Mouse (Mus musculus) heart, embryonic 14.5 days (tissue): Measurements from ENCODE around the gene Zfyve27. TPM values are rescaled to one million over a fixed set of nuclear protein-coding genes. Genes with fewer than 3 reads are reported as not detected.

ENCODE experiments used
- ATAC-seq: fragments of 200-750 bp; cut with Nextera tagmentation; 2 replicates; pipeline ENCODE4 v1.8.0; 2017; ENCODE audit warnings: low read depth, moderate TSS enrichment; ENCODE audit not compliant: insufficient number of reproducible peaks, insufficient read depth, low FRiP score
- H3K27ac ChIP-seq, 2 experiments: fragments of 200-500 bp in 1 of 2; fragments of 300-500 bp in 1 of 2; sonication (generic) in 1 of 2; replicated peaks in 1 of 2; 2 replicates each; pipeline ENCODE4 v1.5.1; 2012 to 2014; ENCODE audit warnings: low read depth in 2 of 2, low read length in 2 of 2, control low read depth in 1 of 2, mild to moderate bottlenecking in 1 of 2, mixed read lengths in 1 of 2; ENCODE audit not compliant: control insufficient read depth in 1 of 2, insufficient read depth in 1 of 2
- H3K27me3 ChIP-seq: fragments of 300-500 bp; sonication (generic); 2 replicates; pipeline ENCODE4 v1.6.1; 2014; ENCODE audit warnings: mild to moderate bottlenecking, low read length, control low read depth; ENCODE audit not compliant: control insufficient read depth, insufficient read depth
- H3K36me3 ChIP-seq: fragments of 300-500 bp; sonication (generic); 2 replicates; pipeline ENCODE4 v1.6.1; 2014; ENCODE audit warnings: mild to moderate bottlenecking, control low read depth, low read length, mixed read lengths; ENCODE audit not compliant: control insufficient read depth, insufficient read depth
- H3K4me1 ChIP-seq, 2 experiments: fragments of 200-500 bp in 1 of 2; fragments of 300-500 bp in 1 of 2; sonication (generic) in 1 of 2; 2 replicates each; pipeline ENCODE4 v1.6.1; 2012 to 2014; ENCODE audit warnings: low read length in 2 of 2, control low read depth in 1 of 2, mixed read lengths in 1 of 2; ENCODE audit not compliant: control insufficient read depth in 2 of 2, insufficient read depth in 2 of 2
- H3K4me2 ChIP-seq: fragments of 300-500 bp; sonication (generic); 2 replicates; pipeline ENCODE4 v1.6.1; 2014; ENCODE audit warnings: mild to moderate bottlenecking, low read length
- H3K4me3 ChIP-seq, 2 experiments: fragments of 200-500 bp in 1 of 2; fragments of 300-500 bp in 1 of 2; sonication (generic) in 1 of 2; 2 replicates each; pipeline ENCODE4 v1.5.1; 2012 to 2014; ENCODE audit warnings: low read length in 2 of 2, mild to moderate bottlenecking in 2 of 2, control low read depth in 1 of 2, low read depth in 1 of 2, moderate library complexity in 1 of 2; ENCODE audit not compliant: control insufficient read depth in 1 of 2, insufficient read depth in 1 of 2
- H3K9ac ChIP-seq: fragments of 300-500 bp; sonication (generic); 2 replicates; pipeline ENCODE4 v1.6.1; 2014; ENCODE audit warnings: mild to moderate bottlenecking, low read length
- H3K9me3 ChIP-seq: fragments of 300-500 bp; sonication (generic); 2 replicates; pipeline ENCODE4 v1.6.1; 2016; ENCODE audit warnings: low read length, control low read depth; ENCODE audit not compliant: control insufficient read depth
- WGBS: fragments of 180-500 bp; shearing (Covaris S2); extraction: QIAGEN DNeasy Blood & Tissue Kit; methylation state at CpG from one replicate; pipeline ENCODE4 v1.1.7; 2014; 5-methylcytosine and 5-hydroxymethylcytosine counted together
- polyA plus RNA-seq: library from polyadenylated mRNA; unstranded; fragments of >200 nt; fragmentation: Nextera tagmentation; extraction: Ambion mirVana; gene quantifications from 2 replicates; pipeline ENCODE4 v1.2.1, GENCODE M21; 2014

Zfyve27 gene
- polyA plus RNA-seq, 1 experiment from 2014 or later, result 15.7 TPM

DNA sequence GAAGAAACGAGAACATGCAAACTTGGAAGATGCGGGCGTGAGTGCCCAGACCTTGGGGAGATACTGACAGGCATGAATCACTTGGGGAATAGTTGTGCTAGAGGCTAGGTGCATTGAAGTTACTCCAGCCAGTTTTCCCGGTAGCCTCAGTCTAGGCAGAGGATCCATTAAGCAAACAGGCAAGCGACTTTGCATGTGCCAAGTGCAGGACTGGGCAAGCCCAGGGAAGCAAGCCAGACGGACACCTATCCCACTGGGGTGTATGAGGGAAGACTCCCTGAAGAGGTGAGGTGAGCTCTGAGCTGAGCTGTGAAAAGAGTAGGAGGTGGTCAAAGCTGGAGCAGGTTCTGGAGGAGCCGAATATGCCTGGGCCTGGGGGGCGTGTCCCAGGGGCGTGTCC lies 3.7 kb downstream of the Zfyve27 start:
- no peak overlapping the region for H3K9ac ChIP-seq
- 59% methylated on average over 9 of the region's 9 CpGs for WGBS
- no peak for ATAC-seq

DNA sequence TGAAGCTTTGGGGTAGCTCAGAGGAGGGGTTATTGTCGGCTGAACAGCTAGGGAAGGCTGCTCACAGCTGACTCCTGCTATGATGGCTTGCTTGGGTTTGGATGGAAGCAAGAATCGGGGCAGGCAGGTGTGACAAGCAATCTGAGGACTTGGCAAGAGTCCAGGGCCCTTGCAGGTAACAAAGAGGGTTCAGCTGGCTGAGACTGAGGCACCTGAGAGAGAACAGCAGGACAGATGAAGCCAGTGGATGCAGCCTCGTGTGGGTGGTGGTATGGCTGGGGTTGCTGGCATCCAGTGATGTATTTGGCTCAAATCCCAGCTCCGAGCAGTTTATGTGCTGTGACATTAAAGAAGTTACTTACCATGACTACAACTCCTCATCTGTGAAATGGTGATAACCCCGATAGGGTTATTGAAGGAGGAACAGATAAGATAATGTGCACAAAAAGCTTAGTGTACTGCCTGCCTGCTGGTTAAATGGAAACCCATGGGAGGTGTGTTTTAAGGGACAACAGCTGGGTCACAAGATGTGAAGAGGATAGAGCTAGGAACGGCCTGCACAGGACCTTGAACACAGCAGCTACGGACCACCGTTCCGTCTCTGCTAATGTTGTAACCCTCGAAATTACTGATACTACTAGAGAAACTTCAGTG lies 5.7 kb downstream of the Zfyve27 start:
- peak overlapping the region; percentile 95; the same call in 1 of the 2 replicates for H3K4me2 ChIP-seq
- H3K9ac ChIP-seq, result no peak overlapping the region; the same call in 1 of the 2 replicates
- no peaks in the 10 kb centered on the region for H3K9me3 ChIP-seq
- H3K27ac ChIP-seq, result no peak overlapping the region
- H3K27me3 ChIP-seq, result peaks cover 8% of the 10 kb centered on the region; the same call in 1 of the 2 replicates
- WGBS, result 46% methylated on average over 10 of the region's 10 CpGs
- no peak for ATAC-seq
- H3K36me3 ChIP-seq, result no peaks in the 10 kb centered on the region
- peaks cover 4 to 18% of the 10 kb centered on the region in 2 experiments for H3K4me1 ChIP-seq
- H3K4me3 ChIP-seq, result 0 out of 4 replicates have a peak overlapping the region, but pooled peaks of 1 of the 2 experiments have one; percentile 90

More for the DNA sequence above, 3.7 kb downstream of the Zfyve27 start:
- H3K27ac ChIP-seq, result no peak overlapping the region
- peaks cover 8% of the 10 kb centered on the region; the same call in 1 of the 2 replicates for H3K27me3 ChIP-seq
- no peaks in the 10 kb centered on the region for H3K36me3 ChIP-seq
- H3K4me2 ChIP-seq, result no peak overlapping the region
- no peaks in the 10 kb centered on the region for H3K9me3 ChIP-seq
- peaks cover 4 to 18% of the 10 kb centered on the region in 2 experiments for H3K4me1 ChIP-seq
- H3K4me3 ChIP-seq, result no peak overlapping the region

DNA sequence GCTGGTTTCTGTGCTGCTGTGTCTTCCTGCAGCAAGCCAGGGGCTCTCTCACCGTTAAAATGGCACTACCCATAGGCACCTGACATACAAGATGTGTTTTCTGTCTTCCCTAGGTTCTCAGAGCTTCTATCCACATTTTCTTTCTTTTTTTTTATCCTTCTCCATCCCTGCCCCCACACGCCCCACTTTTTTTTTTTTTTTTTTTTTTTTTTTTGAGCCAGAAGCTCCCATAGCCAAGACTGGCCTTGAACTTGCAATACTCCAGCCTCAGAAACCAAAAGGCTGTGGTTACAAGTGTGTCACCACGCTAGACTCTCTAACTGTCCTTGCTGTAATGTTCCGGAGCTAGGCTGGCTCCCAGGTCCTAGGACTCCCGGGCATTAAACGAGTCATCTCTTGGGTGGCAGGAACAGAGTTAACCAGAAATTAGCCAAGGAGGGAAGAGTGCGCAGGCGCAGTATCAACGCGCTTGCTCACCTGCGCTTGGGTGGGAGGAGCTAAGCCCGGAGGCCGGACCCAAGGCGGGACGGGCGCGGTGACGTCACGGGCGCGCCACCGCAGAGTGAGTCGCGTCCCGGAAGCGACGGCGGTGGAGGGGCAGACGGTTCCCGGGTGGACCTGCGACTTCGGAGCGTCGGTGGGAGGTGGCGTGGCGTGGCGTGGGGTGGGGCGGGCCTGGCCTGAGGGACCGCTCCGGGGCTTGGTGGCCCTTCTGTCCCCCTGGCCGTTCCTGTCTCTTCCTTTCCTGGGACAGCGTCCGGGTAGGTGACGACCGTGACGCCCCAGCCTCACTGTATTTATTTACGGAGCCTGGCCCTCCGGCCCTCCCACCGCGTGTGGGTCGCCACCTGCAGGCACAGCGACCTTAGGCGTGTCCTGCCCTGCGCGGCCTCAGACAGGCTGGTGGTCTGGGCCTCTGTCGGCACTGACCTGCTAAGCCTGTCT lies 6.5 kb downstream of the Zfyve27 start:
- WGBS, result 1% methylated on average over 51 of the region's 56 CpGs
- peak; percentile 91 for ATAC-seq
- Histone ChIP-seq H3K4me3 (peak overlapping the region; percentile 63 to 90), H3K4me1 (peaks cover 4 to 18% of the 10 kb centered on the region in 2 experiments), H3K27ac (peak overlapping the region in 1 of 2 experiments; percentile 57; a peak in 1 of 4 replicates), H3K9me3 (no peaks in the 10 kb centered on the region), H3K27me3 (peaks cover 6% of the 10 kb centered on the region; the same call in 1 of the 2 replicates), H3K36me3 (no peaks in the 10 kb centered on the region), H3K4me2 (peak overlapping the region; percentile 95), H3K9ac (peak overlapping the region; percentile 93)

DNA sequence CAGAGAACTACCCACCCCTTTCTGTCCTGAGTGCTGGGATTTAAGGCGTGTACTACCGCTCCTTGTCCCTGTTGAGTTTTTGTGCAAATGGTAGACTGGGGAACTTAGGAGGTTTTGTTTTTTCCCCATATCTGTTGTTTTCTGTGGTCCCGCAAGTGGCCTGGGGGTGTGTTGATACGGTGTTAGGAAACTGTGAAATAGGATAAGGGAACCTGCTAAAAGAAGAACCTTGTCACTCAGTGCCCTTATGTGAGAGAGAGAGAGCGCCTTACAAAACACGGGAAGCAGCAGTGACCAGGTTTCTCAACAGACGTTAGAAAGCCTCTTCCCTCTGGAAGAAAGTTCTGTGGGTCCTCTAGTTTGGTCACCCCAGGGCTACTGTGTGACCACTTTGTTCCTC lies 13.1 kb downstream of the Zfyve27 start:
- ATAC-seq, result no peak
- H3K27me3 ChIP-seq, result no peaks in the 10 kb centered on the region
- 72% methylated on average over 7 of the region's 7 CpGs for WGBS

DNA sequence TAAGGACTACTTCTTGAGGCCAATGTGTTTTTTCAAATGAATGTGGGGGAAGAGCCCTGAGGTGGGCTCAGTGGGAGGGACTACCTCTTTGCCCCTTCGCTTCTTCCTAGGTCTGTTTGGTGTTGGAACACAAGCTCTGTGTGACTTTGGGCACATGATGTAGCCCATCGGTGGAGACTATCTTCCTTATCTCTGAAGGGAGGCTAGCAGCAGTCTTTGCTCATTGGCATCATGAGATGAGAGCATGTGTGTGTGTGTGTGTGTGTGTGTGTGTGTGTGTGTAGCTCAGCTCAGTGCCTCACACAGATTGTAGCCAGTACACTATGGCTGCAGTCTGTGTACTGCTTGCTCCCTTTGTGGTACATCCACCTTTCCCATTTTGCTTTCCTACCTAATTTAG lies 13.7 kb downstream of the Zfyve27 start:
- Histone ChIP-seq H3K27me3 (no peaks in the 10 kb centered on the region), H3K4me1 (no peaks in the 10 kb centered on the region), H3K36me3 (peaks cover 33% of the 10 kb centered on the region), H3K27ac (no peak overlapping the region), H3K4me3 (no peak overlapping the region), H3K9ac (no peak overlapping the region), H3K4me2 (no peak overlapping the region), H3K9me3 (no peaks in the 10 kb centered on the region)
- ATAC-seq, result no peak
- WGBS, result 67% methylated on average over 2 of the region's 2 CpGs

More for the DNA sequence above, 13.1 kb downstream of the Zfyve27 start:
- no peak overlapping the region for H3K4me3 ChIP-seq
- no peak overlapping the region for H3K9ac ChIP-seq
- no peak overlapping the region for H3K27ac ChIP-seq
- no peaks in the 10 kb centered on the region for H3K4me1 ChIP-seq
- no peaks in the 10 kb centered on the region for H3K9me3 ChIP-seq
- H3K36me3 ChIP-seq, result peaks cover 29% of the 10 kb centered on the region
- H3K4me2 ChIP-seq, result no peak overlapping the region

DNA sequence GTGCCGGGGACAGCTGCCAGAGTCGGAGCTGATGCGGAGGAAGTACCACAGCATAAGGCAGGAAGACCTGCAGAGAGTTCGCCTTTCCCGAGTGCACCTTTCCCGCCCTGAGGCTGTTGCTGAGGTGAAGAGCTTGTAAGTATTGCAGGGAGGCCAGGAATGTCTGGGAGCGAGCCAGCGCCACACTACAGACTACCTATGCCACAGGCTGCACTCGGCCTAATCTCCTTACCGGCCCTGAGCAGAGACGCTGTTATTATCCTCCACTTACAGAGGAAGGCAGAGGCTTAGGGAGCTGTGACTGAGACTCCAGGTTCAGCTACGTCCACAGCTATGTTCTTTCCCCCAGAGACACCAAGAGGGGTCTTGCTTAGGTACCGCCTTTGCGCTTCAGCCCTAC lies 15.6 kb downstream of the Zfyve27 start:
- H3K4me2 ChIP-seq, result no peak overlapping the region
- no peak overlapping the region for H3K27ac ChIP-seq
- 83% methylated on average over 14 of the region's 14 CpGs for whole genome bisulfite sequencing
- H3K4me3 ChIP-seq, result no peak overlapping the region
- no peaks in the 10 kb centered on the region for H3K9me3 ChIP-seq
- no peaks in the 10 kb centered on the region for H3K27me3 ChIP-seq
- no peak overlapping the region for H3K9ac ChIP-seq
- ATAC-seq, result no peak
- H3K4me1 ChIP-seq, result no peaks in the 10 kb centered on the region
- H3K36me3 ChIP-seq, result peaks cover 52% of the 10 kb centered on the region

DNA sequence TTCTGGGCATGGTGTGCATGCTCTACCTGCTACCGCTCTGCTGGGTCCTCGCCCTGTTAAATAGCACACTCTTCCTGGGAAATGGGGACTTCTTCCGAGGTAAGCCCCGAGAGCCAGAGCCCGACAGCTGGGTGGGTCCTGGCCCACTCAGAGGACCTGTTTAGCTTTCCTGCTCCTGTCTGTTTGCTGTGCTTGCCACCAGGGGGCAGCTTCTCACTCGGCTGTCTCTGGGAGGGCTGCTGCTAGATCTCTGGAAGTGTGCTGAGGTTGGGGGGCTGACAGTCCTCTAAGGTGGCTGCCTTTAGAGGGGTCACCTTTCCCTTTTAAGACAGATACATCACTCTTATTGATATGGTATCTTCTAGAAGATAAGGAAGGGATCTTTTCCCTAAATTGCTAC lies 18.9 kb downstream of the Zfyve27 start:
- Histone ChIP-seq H3K4me1 (no peaks in the 10 kb centered on the region), H3K36me3 (peaks cover 68% of the 10 kb centered on the region), H3K27ac (no peak overlapping the region), H3K27me3 (no peaks in the 10 kb centered on the region), H3K9ac (no peak overlapping the region), H3K4me2 (no peak overlapping the region), H3K4me3 (no peak overlapping the region), H3K9me3 (no peaks in the 10 kb centered on the region)
- WGBS, result 48% methylated on average over 6 of the region's 6 CpGs
- no peak for ATAC-seq
